Mouse (Mus musculus): Measurements from ENCODE around the gene Kcnj10. TPM values are rescaled to one million over a fixed set of nuclear protein-coding genes. Genes with fewer than 3 reads are reported as not detected.

Kcnj10 gene
- total and polyA plus RNA-seq, 3 experiments = 0.07 to 0.27 (median 0.08) TPM

DNA sequence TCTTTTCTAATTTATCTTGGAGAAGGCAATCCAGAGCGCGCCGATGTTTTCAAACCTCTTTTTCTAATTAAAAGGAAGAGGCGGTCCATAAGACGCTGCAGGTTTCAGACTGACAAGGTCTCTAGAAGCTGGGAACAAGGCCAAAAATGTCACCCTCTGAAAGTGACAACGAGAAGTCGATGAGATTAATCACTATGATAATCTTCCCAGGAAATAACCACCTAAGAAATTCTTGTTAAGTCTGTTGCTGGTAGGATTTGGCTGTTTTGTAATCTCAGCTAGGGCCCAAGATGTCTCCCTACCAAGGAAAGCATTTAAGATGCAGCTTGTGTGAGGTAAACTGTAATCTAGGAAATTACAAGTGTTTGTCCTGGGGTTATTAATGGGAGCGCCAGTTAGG, 52.7 kb downstream of the Kcnj10 start:
- no peak overlapping the region for H3K27ac ChIP-seq
- H3K27me3 ChIP-seq (ENCODE audit: control insufficient read depth, insufficient read depth, low read length) = peaks cover 3% of the 10 kb centered on the region
- TF ChIP-seq CTCF (IDR thresholded peaks at IDR 0.05) = no peak
- no peak for TF ChIP-seq EP300 (IDR thresholded peaks at IDR 0.05; ENCODE audit: insufficient read depth, low read depth, low read length)
- no peak for TF ChIP-seq POLR2A (IDR thresholded peaks at IDR 0.05; ENCODE audit: insufficient read depth, low read depth, low read length)
- H3K4me1 ChIP-seq (ENCODE audit: control insufficient read depth, insufficient read depth, low read length) = no peaks in the 10 kb centered on the region
- DNase-seq = no peak
- no peaks in the 10 kb centered on the region for H3K79me2 ChIP-seq (replicated peaks; ENCODE audit: control insufficient read depth, insufficient read depth, low read length)
- intact Hi-C loops (cut with DNase I) = no loop called here
- 40% methylated on average over 8 of the region's 8 CpGs for WGBS
- no peak overlapping the region for H3K4me3 ChIP-seq
- no peaks in the 10 kb centered on the region for H3K36me3 ChIP-seq (ENCODE audit: control insufficient read depth, insufficient read depth, low read length)
- H3K9ac ChIP-seq (ENCODE audit: low read depth, low read length) = no peak overlapping the region

DNA sequence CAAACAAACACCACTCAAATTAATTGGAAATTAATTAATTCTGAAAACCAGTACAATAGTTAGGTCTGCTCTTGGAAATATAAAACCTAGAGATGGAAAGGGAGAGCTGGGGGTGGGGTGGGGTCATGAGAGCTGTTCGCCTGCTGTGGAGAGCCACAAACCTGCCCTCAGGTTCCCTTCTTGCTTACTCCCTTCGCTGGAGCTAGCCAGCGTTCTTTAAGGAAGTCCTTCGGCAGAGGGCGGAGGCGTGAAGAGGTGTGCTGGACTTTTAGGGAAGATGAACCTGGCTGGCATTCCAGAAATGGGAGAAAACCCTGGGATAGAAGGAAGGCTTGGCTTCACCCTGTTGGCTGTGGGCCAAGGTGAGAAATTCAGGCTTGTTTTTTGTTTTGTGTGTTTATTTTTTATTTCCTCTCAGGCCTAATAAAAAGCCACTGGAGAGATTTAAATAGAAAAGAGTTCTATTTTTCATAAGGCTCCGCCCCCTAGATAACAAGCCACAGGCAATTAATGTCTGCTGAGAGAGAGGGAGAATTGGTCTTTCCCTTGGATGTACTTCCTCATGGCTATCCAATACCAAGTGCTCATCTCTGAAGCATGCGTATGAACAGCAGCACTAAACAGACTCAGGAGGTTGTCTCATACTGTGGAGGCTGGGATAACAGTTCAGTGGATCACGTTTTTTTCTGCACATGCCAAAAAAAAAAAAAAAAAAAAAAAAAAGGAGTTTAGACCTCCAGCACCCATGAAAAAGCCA, 56.2 kb downstream of the Kcnj10 start:
- no peak for TF ChIP-seq EP300 (IDR thresholded peaks at IDR 0.05; ENCODE audit: insufficient read depth, low read depth, low read length)
- TF ChIP-seq CTCF (IDR thresholded peaks at IDR 0.05) = no peak
- no peak for TF ChIP-seq POLR2A (IDR thresholded peaks at IDR 0.05; ENCODE audit: insufficient read depth, low read depth, low read length)
- intact Hi-C loops (cut with DNase I) = no loop called here
- H3K9ac ChIP-seq (ENCODE audit: low read depth, low read length) = no peak overlapping the region
- WGBS = 49% methylated on average over 9 of the region's 9 CpGs
- no peak overlapping the region for H3K27ac ChIP-seq
- no peak for DNase-seq
- H3K4me3 ChIP-seq = no peak overlapping the region
- peaks cover 3% of the 10 kb centered on the region for H3K27me3 ChIP-seq (ENCODE audit: control insufficient read depth, insufficient read depth, low read length)
- no peaks in the 10 kb centered on the region for H3K79me2 ChIP-seq (replicated peaks; ENCODE audit: control insufficient read depth, insufficient read depth, low read length)
- H3K4me1 ChIP-seq (ENCODE audit: control insufficient read depth, insufficient read depth, low read length) = no peaks in the 10 kb centered on the region
- no peaks in the 10 kb centered on the region for H3K36me3 ChIP-seq (ENCODE audit: control insufficient read depth, insufficient read depth, low read length)

DNA sequence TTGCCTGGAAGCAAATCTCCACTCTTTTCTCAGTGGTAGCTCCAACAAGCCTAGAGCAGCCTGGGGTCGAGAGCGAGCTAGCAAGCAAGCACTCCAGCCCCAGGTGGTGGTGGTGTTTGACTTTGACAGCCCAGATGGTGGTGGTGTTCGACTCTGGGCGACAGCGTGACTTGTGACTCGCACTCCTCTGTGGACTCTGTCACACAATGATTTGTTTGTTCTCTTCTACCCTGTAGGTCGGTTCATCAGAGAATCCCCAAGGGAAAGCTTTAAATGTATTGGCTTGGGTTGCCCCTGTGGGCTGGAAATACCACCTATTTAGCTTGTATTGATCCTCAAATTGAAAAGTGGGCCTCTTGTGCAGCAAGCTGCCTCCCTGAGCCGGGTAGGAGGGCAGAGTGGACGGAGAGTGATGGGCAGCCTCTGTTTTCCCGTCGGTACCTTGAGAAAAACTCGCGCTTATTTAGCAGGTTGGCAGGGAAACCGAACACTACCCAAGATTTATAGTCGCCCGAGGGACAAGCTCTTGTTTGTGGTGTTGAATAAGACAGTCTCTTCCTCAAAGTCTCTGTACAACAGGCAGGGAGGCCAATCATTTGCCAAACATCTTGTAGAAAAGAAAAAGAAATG, 65.2 kb downstream of the Kcnj10 start:
- no peak overlapping the region for H3K4me3 ChIP-seq
- no peak overlapping the region for H3K27ac ChIP-seq
- H3K9ac ChIP-seq (ENCODE audit: low read depth, low read length) = no peak overlapping the region
- H3K27me3 ChIP-seq (ENCODE audit: control insufficient read depth, insufficient read depth, low read length) = no peaks in the 10 kb centered on the region
- TF ChIP-seq EP300 (IDR thresholded peaks at IDR 0.05; ENCODE audit: insufficient read depth, low read depth, low read length) = no peak
- TF ChIP-seq CTCF (IDR thresholded peaks at IDR 0.05) = no peak
- TF ChIP-seq POLR2A (IDR thresholded peaks at IDR 0.05; ENCODE audit: insufficient read depth, low read depth, low read length) = no peak
- no peaks in the 10 kb centered on the region for H3K79me2 ChIP-seq (replicated peaks; ENCODE audit: control insufficient read depth, insufficient read depth, low read length)
- H3K4me1 ChIP-seq (ENCODE audit: control insufficient read depth, insufficient read depth, low read length) = no peaks in the 10 kb centered on the region
- WGBS = 48% methylated on average over 16 of the region's 16 CpGs
- intact Hi-C loops (cut with DNase I) = no loop called here
- H3K36me3 ChIP-seq (ENCODE audit: control insufficient read depth, insufficient read depth, low read length) = no peaks in the 10 kb centered on the region
- DNase-seq = no peak

DNA sequence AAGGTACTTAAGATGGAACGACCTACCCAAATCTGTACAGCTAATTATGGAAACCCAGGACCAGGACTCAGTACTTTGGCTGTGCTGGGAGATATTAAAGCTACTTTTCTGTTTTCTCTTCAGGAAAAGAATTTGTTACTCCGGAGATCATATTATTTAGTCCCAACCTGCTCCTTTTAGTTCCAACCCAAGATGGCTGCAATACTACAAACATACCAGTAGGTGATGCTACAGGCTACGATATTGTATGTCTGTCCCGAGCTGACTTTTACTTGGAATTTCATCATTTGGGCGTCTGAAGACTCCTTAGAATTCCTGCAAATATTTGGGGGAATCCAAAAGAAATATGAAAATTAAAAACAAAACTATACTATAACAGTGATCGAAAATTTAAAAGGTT, 68.0 kb downstream of the Kcnj10 start:
- H3K4me1 ChIP-seq (ENCODE audit: control insufficient read depth, insufficient read depth, low read length) = no peaks in the 10 kb centered on the region
- H3K79me2 ChIP-seq (replicated peaks; ENCODE audit: control insufficient read depth, insufficient read depth, low read length) = no peaks in the 10 kb centered on the region
- no peak for TF ChIP-seq POLR2A (IDR thresholded peaks at IDR 0.05; ENCODE audit: insufficient read depth, low read depth, low read length)
- no peak; the same call in 1 of the 2 replicates for TF ChIP-seq CTCF (IDR thresholded peaks at IDR 0.05)
- TF ChIP-seq EP300 (IDR thresholded peaks at IDR 0.05; ENCODE audit: insufficient read depth, low read depth, low read length) = no peak
- no peaks in the 10 kb centered on the region for H3K36me3 ChIP-seq (ENCODE audit: control insufficient read depth, insufficient read depth, low read length)
- H3K9ac ChIP-seq (ENCODE audit: low read depth, low read length) = no peak overlapping the region
- intact Hi-C loops (cut with DNase I) = loop anchor here (2.0 kb wide), 2 partner anchors 224 to 990 kb away; partner anchors contain the start of gene Dusp23
- WGBS = 7% methylated on average over 6 of the region's 6 CpGs
- H3K27ac ChIP-seq = no peak overlapping the region
- H3K4me3 ChIP-seq = no peak overlapping the region
- no peak for DNase-seq
- H3K27me3 ChIP-seq (ENCODE audit: control insufficient read depth, insufficient read depth, low read length) = no peaks in the 10 kb centered on the region

DNA sequence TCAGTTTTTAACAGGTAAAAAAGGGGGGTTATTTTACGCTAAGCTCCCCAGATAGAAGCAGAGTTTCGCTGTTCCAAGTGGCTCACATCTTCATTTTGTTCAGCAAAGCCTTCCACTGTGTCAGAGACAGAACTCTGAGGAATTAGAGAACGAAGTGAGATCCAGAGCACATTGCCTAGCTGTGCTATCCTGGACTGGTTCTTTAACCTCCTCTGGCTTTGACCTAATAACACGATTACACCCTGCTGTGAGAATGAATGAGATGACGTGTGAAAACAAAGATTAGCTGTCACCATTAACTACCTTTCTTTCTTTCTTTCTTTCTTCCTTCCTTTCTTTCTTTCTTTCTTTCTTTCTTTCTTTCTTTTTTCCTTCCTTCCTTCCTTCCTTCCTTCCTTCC, 68.4 kb downstream of the Kcnj10 start:
- no peaks in the 10 kb centered on the region for H3K4me1 ChIP-seq (ENCODE audit: control insufficient read depth, insufficient read depth, low read length)
- no peaks in the 10 kb centered on the region for H3K79me2 ChIP-seq (replicated peaks; ENCODE audit: control insufficient read depth, insufficient read depth, low read length)
- no peak overlapping the region for H3K4me3 ChIP-seq
- H3K9ac ChIP-seq (ENCODE audit: low read depth, low read length) = no peak overlapping the region
- DNase-seq = no peak
- TF ChIP-seq EP300 (IDR thresholded peaks at IDR 0.05; ENCODE audit: insufficient read depth, low read depth, low read length) = no peak
- H3K36me3 ChIP-seq (ENCODE audit: control insufficient read depth, insufficient read depth, low read length) = no peaks in the 10 kb centered on the region
- 10% methylated on average over 5 of the region's 5 CpGs for WGBS
- H3K27ac ChIP-seq = no peak overlapping the region
- intact Hi-C loops (cut with DNase I) = loop anchor here (2.0 kb wide), 2 partner anchors 223 to 989 kb away; partner anchors contain the start of gene Dusp23
- H3K27me3 ChIP-seq (ENCODE audit: control insufficient read depth, insufficient read depth, low read length) = no peaks in the 10 kb centered on the region

DNA sequence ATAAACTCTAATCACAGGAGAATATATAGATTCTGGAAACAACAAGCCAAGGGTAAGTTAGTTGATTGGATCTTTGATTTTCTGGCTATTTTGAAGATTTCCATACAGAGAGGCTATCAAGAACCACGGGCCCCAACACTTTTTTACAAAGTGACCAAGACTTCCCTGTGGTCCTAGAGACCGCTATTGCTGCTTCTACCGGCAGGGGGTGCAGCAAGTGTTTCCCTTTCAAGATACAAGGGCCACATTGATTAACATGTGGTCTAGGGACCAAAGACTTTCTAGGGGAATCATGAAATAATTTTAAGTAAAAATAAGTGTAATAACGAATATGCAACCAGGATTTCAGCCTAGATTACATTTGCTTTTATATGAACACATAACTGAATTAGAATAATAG, 69.8 kb downstream of the Kcnj10 start:
- Histone ChIP-seq H3K79me2 (replicated peaks; ENCODE audit: control insufficient read depth, insufficient read depth, low read length) (no peaks in the 10 kb centered on the region), H3K4me3 (no peak overlapping the region), H3K27me3 (ENCODE audit: control insufficient read depth, insufficient read depth, low read length) (no peaks in the 10 kb centered on the region), H3K36me3 (ENCODE audit: control insufficient read depth, insufficient read depth, low read length) (no peaks in the 10 kb centered on the region), H3K4me1 (ENCODE audit: control insufficient read depth, insufficient read depth, low read length) (no peaks in the 10 kb centered on the region), H3K9ac (ENCODE audit: low read depth, low read length) (no peak overlapping the region), H3K27ac (no peak overlapping the region)
- WGBS = 6% methylated on average over 4 of the region's 4 CpGs
- peak; percentile 59 to 75 for DNase-seq
- peak; percentile 90 for TF ChIP-seq CTCF (IDR thresholded peaks at IDR 0.05)
- no peak for TF ChIP-seq EP300 (IDR thresholded peaks at IDR 0.05; ENCODE audit: insufficient read depth, low read depth, low read length)
- intact Hi-C loops (cut with DNase I) = loop anchor here (5.0 kb wide), 1 partner anchor 151 kb away; no protein-coding TSS in a partner anchor

Data from heart, adult 2 months (tissue).